Mouse (Mus musculus): ENCODE data around the gene Jarid2. TPM values are rescaled to one million over a fixed set of nuclear protein-coding genes. Genes with fewer than 3 reads are reported as not detected.

The Jarid2 gene
- polyA plus RNA-seq, 1 experiment, result 21.0 TPM

DNA sequence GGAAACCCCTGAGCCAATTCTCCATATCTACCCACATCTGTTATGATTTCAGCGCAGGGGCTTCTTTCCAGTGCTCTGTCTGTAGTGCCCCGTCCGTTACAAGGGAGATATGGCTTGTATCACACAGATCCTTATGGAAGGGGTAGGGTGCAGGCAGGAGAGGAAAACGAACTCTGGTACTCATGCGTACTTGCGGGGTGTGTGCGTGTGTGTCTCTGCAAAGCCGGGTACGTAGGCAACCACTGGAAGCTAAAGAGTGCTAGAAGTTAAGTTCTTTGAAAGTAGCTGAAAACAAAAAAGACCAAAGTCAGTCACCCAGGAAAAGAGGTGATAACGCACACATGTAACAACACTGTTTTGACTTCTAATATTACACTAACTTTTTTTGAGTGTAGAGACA, 82.3 kb downstream of the Jarid2 start:
- H3K36me3 ChIP-seq (ENCODE audit: control insufficient read depth, insufficient read depth, low read length), result no peaks in the 10 kb centered on the region
- H3K27ac ChIP-seq (ENCODE audit: control insufficient read depth, insufficient read depth, low read depth, low read length), result no peak overlapping the region
- TF ChIP-seq CTCF (IDR thresholded peaks at IDR 0.05; ENCODE audit: control insufficient read depth, insufficient read depth, insufficient replicate concordance, low read depth, low read length) (no peak), POLR2A (IDR thresholded peaks at IDR 0.05; ENCODE audit: control insufficient read depth, low read depth, low read length) (no peak)
- H3K4me3 ChIP-seq (ENCODE audit: control insufficient read depth, low read depth, low read length), result no peak overlapping the region
- no peaks in the 10 kb centered on the region for H3K27me3 ChIP-seq (ENCODE audit: control insufficient read depth, insufficient read depth, low read length)
- H3K4me1 ChIP-seq (ENCODE audit: control insufficient read depth, insufficient read depth, low read length), result no peaks in the 10 kb centered on the region

DNA sequence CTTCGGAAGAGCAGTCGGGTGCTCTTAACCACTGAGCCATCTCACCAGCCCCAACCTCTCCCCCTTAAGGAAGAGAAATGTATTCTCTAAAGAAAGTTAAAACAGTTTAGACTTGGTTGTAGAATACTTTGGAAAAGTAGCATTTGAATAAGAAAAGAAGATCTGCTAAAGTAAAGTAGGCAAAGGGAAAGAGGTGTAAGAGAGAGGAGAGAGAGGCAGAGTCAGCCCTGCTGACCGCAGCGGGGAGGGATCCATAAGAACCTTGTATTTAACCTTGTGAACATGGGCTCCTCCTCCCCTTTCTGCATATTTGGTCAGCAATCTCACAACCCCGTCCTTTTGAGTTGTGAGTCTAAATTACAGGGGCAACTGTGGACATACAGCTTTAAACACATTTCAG, 83.1 kb downstream of the Jarid2 start:
- H3K27me3 ChIP-seq (ENCODE audit: control insufficient read depth, insufficient read depth, low read length), result no peaks in the 10 kb centered on the region
- no peaks in the 10 kb centered on the region for H3K4me1 ChIP-seq (ENCODE audit: control insufficient read depth, insufficient read depth, low read length)
- no peak overlapping the region for H3K27ac ChIP-seq (ENCODE audit: control insufficient read depth, insufficient read depth, low read depth, low read length)
- TF ChIP-seq POLR2A (IDR thresholded peaks at IDR 0.05; ENCODE audit: control insufficient read depth, low read depth, low read length) (no peak), CTCF (IDR thresholded peaks at IDR 0.05; ENCODE audit: control insufficient read depth, insufficient read depth, insufficient replicate concordance, low read depth, low read length) (no peak)
- no peaks in the 10 kb centered on the region for H3K36me3 ChIP-seq (ENCODE audit: control insufficient read depth, insufficient read depth, low read length)
- no peak overlapping the region for H3K4me3 ChIP-seq (ENCODE audit: control insufficient read depth, low read depth, low read length)

DNA sequence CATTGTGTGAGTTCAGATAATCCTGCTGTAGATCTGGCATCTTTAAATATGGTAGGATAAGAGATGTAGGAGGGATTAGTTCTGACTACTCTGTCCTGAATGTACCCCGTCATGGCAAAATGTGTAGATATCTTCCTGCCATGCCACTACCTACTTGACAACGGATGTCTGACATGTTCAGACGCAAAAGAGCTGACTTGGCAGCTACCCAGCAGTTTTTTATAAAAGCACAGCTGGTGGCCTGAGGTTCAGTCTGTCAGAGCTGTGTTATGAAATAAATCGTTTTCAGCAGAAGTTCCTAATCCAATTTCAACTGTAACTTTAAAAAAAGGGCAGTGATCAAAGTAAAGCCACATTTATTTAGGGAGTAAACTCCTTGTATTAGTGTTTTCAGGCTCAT, 90.1 kb downstream of the Jarid2 start:
- Histone ChIP-seq H3K36me3 (ENCODE audit: control insufficient read depth, insufficient read depth, low read length) (no peaks in the 10 kb centered on the region), H3K27ac (ENCODE audit: control insufficient read depth, insufficient read depth, low read depth, low read length) (no peak overlapping the region), H3K4me3 (ENCODE audit: control insufficient read depth, low read depth, low read length) (no peak overlapping the region), H3K27me3 (ENCODE audit: control insufficient read depth, insufficient read depth, low read length) (no peaks in the 10 kb centered on the region), H3K4me1 (ENCODE audit: control insufficient read depth, insufficient read depth, low read length) (no peaks in the 10 kb centered on the region)
- no peak for TF ChIP-seq POLR2A (IDR thresholded peaks at IDR 0.05; ENCODE audit: control insufficient read depth, low read depth, low read length)
- no peak for TF ChIP-seq CTCF (IDR thresholded peaks at IDR 0.05; ENCODE audit: control insufficient read depth, insufficient read depth, insufficient replicate concordance, low read depth, low read length)

DNA sequence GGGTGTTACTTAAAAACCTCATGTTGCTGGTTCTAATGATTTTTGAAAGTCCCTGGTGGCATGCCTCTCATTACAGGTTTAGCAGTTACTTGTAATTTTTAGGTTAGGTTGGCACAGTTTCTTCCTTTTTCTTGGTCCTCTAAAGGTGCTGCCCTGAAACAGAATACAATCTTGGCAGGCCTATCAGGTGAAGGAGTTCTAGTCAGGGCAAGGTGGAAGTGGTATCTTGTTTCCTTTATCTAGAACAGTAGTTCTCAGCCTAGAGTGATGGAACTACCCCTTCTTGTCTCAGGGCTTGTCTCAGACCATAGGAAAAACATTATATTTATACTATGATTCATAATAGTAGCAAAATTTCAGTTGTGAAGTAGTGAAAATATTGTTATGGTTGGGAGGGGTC, 93.3 kb downstream of the Jarid2 start:
- no peak overlapping the region for H3K4me3 ChIP-seq (ENCODE audit: control insufficient read depth, low read depth, low read length)
- no peaks in the 10 kb centered on the region for H3K4me1 ChIP-seq (ENCODE audit: control insufficient read depth, insufficient read depth, low read length)
- no peaks in the 10 kb centered on the region for H3K27me3 ChIP-seq (ENCODE audit: control insufficient read depth, insufficient read depth, low read length)
- H3K27ac ChIP-seq (ENCODE audit: control insufficient read depth, insufficient read depth, low read depth, low read length), result no peak overlapping the region
- TF ChIP-seq CTCF (IDR thresholded peaks at IDR 0.05; ENCODE audit: control insufficient read depth, insufficient read depth, insufficient replicate concordance, low read depth, low read length) (no peak), POLR2A (IDR thresholded peaks at IDR 0.05; ENCODE audit: control insufficient read depth, low read depth, low read length) (no peak)
- no peaks in the 10 kb centered on the region for H3K36me3 ChIP-seq (ENCODE audit: control insufficient read depth, insufficient read depth, low read length)

DNA sequence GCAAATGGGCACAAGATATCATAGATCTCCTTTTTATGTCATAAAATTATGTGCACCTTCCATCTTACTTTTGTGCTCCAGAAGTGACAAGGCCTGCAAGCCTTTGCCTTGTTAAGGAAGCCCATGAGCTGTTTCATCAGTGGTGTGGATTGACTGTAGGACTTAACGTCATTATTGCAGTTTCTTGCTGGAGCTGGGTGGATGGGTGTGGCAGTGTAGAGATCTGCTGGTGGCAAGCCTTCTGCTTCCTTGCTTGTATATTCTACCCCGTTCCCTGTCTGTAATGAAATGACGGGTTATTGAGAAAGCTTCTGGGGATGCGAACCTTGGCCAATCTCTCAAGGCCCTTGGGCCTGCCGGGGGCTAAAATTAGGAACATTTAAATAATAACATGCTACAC, 99.6 kb downstream of the Jarid2 start:
- Histone ChIP-seq H3K27ac (ENCODE audit: control insufficient read depth, insufficient read depth, low read depth, low read length) (no peak overlapping the region), H3K36me3 (ENCODE audit: control insufficient read depth, insufficient read depth, low read length) (no peaks in the 10 kb centered on the region), H3K4me3 (ENCODE audit: control insufficient read depth, low read depth, low read length) (no peak overlapping the region), H3K27me3 (ENCODE audit: control insufficient read depth, insufficient read depth, low read length) (no peaks in the 10 kb centered on the region), H3K4me1 (ENCODE audit: control insufficient read depth, insufficient read depth, low read length) (no peaks in the 10 kb centered on the region)
- TF ChIP-seq CTCF (IDR thresholded peaks at IDR 0.05; ENCODE audit: control insufficient read depth, insufficient read depth, insufficient replicate concordance, low read depth, low read length) (no peak), POLR2A (IDR thresholded peaks at IDR 0.05; ENCODE audit: control insufficient read depth, low read depth, low read length) (no peak)

DNA sequence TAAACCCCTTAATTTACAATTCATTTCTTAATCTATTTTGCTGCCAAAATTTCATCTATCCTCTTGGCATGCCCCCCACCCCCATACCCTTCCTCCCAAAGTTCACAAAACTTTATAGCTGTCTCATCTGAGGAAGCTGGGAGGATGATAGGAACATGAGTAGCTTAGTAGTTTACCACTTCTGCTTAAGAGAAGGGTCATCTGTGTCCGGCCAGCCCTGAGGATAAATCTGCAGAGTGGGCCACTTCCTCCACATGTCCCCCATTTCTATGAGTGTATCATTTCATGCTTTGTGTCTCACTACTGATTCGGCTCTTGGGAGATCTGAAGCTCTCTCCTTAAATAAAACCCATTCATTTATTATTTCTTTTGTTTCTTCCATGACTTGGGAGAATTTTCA, 102.8 kb downstream of the Jarid2 start:
- H3K27ac ChIP-seq (ENCODE audit: control insufficient read depth, insufficient read depth, low read depth, low read length), result no peak overlapping the region
- no peaks in the 10 kb centered on the region for H3K36me3 ChIP-seq (ENCODE audit: control insufficient read depth, insufficient read depth, low read length)
- TF ChIP-seq CTCF (IDR thresholded peaks at IDR 0.05; ENCODE audit: control insufficient read depth, insufficient read depth, insufficient replicate concordance, low read depth, low read length), result no peak
- TF ChIP-seq POLR2A (IDR thresholded peaks at IDR 0.05; ENCODE audit: control insufficient read depth, low read depth, low read length), result no peak
- no peaks in the 10 kb centered on the region for H3K27me3 ChIP-seq (ENCODE audit: control insufficient read depth, insufficient read depth, low read length)
- no peak overlapping the region for H3K4me3 ChIP-seq (ENCODE audit: control insufficient read depth, low read depth, low read length)
- no peaks in the 10 kb centered on the region for H3K4me1 ChIP-seq (ENCODE audit: control insufficient read depth, insufficient read depth, low read length)

DNA sequence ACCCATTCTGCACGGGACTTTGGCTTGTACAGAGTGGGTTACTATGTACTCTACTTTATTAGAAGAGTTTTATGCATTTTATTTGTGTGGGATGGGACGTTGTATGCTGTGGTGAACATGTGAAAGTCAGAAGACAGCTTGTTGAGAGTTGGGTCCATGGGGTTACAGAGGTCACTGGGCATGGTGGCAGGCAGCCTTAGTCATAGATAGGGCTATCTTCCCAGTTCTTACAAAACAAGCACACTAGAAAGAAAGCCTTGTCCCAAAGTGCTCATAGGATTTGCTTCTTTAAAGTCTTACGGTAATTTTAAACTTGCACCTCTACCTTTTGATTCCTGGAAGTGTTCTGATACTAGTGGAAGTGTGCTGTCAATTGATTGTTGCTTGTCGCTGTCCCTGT, 103.6 kb downstream of the Jarid2 start:
- TF ChIP-seq CTCF (IDR thresholded peaks at IDR 0.05; ENCODE audit: control insufficient read depth, insufficient read depth, insufficient replicate concordance, low read depth, low read length) (no peak), POLR2A (IDR thresholded peaks at IDR 0.05; ENCODE audit: control insufficient read depth, low read depth, low read length) (no peak)
- no peaks in the 10 kb centered on the region for H3K36me3 ChIP-seq (ENCODE audit: control insufficient read depth, insufficient read depth, low read length)
- H3K27me3 ChIP-seq (ENCODE audit: control insufficient read depth, insufficient read depth, low read length), result no peaks in the 10 kb centered on the region
- H3K27ac ChIP-seq (ENCODE audit: control insufficient read depth, insufficient read depth, low read depth, low read length), result no peak overlapping the region
- H3K4me3 ChIP-seq (ENCODE audit: control insufficient read depth, low read depth, low read length), result no peak overlapping the region
- no peaks in the 10 kb centered on the region for H3K4me1 ChIP-seq (ENCODE audit: control insufficient read depth, insufficient read depth, low read length)

DNA sequence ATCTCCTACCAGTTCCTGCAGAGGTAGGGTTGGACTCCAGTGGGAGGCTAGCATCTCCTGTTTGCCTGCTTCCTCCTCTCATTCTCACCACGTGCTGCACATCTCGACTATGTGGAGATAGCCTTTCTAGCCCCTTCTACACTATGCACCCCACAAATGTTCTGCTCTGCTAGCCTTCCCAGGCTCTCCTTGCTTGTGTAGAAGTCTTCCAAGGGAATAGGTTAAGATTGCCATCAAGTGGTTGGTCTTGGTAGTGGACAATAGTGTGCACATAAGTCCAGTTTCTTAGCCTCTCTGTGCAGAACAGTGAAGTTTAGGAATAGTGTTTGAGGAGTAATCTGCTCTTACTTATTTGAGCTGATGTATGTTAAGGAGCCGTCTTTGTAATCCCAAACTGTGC, 104.1 kb downstream of the Jarid2 start:
- TF ChIP-seq CTCF (IDR thresholded peaks at IDR 0.05; ENCODE audit: control insufficient read depth, insufficient read depth, insufficient replicate concordance, low read depth, low read length) (no peak), POLR2A (IDR thresholded peaks at IDR 0.05; ENCODE audit: control insufficient read depth, low read depth, low read length) (no peak)
- no peak overlapping the region for H3K27ac ChIP-seq (ENCODE audit: control insufficient read depth, insufficient read depth, low read depth, low read length)

More for the DNA sequence above, 104.1 kb downstream of the Jarid2 start:
- no peaks in the 10 kb centered on the region for H3K4me1 ChIP-seq (ENCODE audit: control insufficient read depth, insufficient read depth, low read length)
- H3K4me3 ChIP-seq (ENCODE audit: control insufficient read depth, low read depth, low read length), result no peak overlapping the region
- H3K27me3 ChIP-seq (ENCODE audit: control insufficient read depth, insufficient read depth, low read length), result no peaks in the 10 kb centered on the region
- H3K36me3 ChIP-seq (ENCODE audit: control insufficient read depth, insufficient read depth, low read length), result no peaks in the 10 kb centered on the region

Data from testis, adult 2 months (tissue).